Mouse (Mus musculus) stomach, postnatal 0 days (tissue): ENCODE measurements around the gene Kpnb1. TPM values are rescaled to one million over a fixed set of nuclear protein-coding genes. Genes with fewer than 3 reads are reported as not detected.
A peak's percentile ranks its signal among the peaks of the same experiment; 100 is the strongest.

Source experiments
- ATAC-seq: fragments of 200-750 bp; cut with Nextera tagmentation; 2 replicates; pipeline ENCODE4 v1.8.0; 2017; ENCODE audit not compliant: low FRiP score, low TSS enrichment
- DNase-seq: peaks from one replicate; pipeline ENCODE4 v3.0.0-alpha.2; 2016; ENCODE audit warnings: low spot score
- H3K27ac ChIP-seq: fragments of 300-500 bp; sonication (generic); replicated peaks from 2 replicates; pipeline ENCODE4 v1.5.1; 2014; ENCODE audit warnings: mild to moderate bottlenecking, control low read depth
- H3K27me3 ChIP-seq: fragments of 300-500 bp; sonication (generic); 2 replicates; pipeline ENCODE4 v1.6.1; 2014; ENCODE audit warnings: low read length; ENCODE audit not compliant: control insufficient read depth, insufficient read depth
- H3K36me3 ChIP-seq: fragments of 300-500 bp; sonication (generic); 2 replicates; pipeline ENCODE4 v1.6.1; 2014; ENCODE audit warnings: low read length, mixed read lengths; ENCODE audit not compliant: control insufficient read depth, insufficient read depth
- H3K4me1 ChIP-seq: fragments of 300-500 bp; sonication (generic); replicated peaks from 2 replicates; pipeline ENCODE4 v1.6.1; 2014; ENCODE audit warnings: antibody characterized with exemption; ENCODE audit not compliant: control insufficient read depth, insufficient read depth
- H3K4me2 ChIP-seq: fragments of 300-500 bp; sonication (generic); replicated peaks from 2 replicates; pipeline ENCODE4 v1.6.1; 2014; ENCODE audit warnings: low read depth, mild to moderate bottlenecking, control low read depth, moderate library complexity
- H3K4me3 ChIP-seq: fragments of 300-500 bp; sonication (generic); 2 replicates; pipeline ENCODE4 v1.5.1; 2014; ENCODE audit warnings: low read depth, low read length, control low read depth
- H3K9ac ChIP-seq: fragments of 300-500 bp; sonication (generic); 2 replicates; pipeline ENCODE4 v1.6.1; 2014; ENCODE audit warnings: mild to moderate bottlenecking, low read length, control low read depth, mixed read lengths
- H3K9me3 ChIP-seq: fragments of 300-500 bp; sonication (generic); 2 replicates; pipeline ENCODE4 v1.6.1; 2016; ENCODE audit warnings: low read length; ENCODE audit not compliant: control insufficient read depth
- CTCF ChIP-seq: IDR thresholded peaks from 2 replicates; pipeline ENCODE4 v1.5.1; 2016; ENCODE audit warnings: antibody characterized with exemption, low read depth, mild to moderate bottlenecking, moderate library complexity
- EP300 ChIP-seq: optimal IDR thresholded peaks from 2 replicates; pipeline ENCODE3; 2016; ENCODE audit warnings: antibody characterized with exemption
- WGBS: fragments of 180-500 bp; shearing (Covaris S2); extraction: QIAGEN DNeasy Blood & Tissue Kit; methylation state at CpG from one replicate; pipeline ENCODE4 v1.1.7; 2014; 5-methylcytosine and 5-hydroxymethylcytosine counted together
- polyA plus RNA-seq: library from polyadenylated mRNA; unstranded; fragments of >200 nt; fragmentation: Nextera tagmentation; extraction: Ambion mirVana; gene quantifications from 2 replicates; pipeline ENCODE4 v1.2.1, GENCODE M21; 2015

Kpnb1 gene
- polyA plus RNA-seq, 1 experiment from 2014 or later, result 19.2 TPM

DNA sequence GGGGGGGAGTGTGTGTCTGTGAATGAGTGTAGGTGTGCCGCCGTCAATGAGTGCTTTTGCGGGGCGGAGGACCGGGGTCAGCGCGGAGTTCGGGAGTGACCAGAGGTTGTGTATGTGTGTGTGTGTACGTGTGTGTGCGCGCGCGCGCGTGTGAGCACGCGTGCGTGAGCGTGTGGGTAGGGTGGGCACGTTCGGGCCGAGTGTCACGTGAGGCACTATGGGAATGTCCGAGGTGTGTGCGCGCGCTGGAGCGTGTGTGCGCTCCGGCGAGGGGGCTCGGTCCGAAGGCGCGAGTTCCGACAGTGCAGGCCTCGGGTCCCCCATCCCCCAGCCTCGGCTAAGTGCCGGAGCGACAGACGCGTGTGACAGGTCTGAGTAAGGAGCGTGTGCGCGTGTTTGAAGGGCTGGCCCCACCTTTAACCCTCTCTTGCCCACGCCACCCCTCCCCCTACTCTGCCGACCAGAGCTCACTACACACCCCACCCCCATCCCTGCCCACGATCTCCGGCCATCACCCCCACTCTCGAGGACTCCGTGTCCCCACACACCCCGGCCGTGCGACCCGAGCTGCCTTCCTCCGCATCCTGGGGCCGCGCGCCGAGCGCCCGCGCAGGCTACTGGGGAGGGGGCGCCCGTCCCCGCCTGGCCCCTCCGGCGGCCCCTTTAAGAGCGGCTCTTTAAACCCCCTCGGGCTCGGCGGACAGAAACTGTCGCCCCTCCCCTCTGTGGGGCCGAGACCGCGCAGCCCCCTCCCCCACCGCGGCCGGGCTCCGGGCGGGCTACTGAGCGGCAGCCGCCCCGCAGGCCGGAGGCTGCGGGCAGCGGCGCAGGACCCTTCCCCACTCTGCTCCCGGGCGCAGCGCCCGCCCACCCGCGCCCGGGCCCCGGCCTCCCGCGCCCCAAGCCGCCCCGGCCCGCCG is 37.0 kb downstream of the Kpnb1 start:
- Histone ChIP-seq H3K9me3 (no peaks in the 10 kb centered on the region), H3K27ac (peak overlapping the region; percentile 77), H3K9ac (peak overlapping the region; percentile 63), H3K4me1 (peaks cover 2% of the 10 kb centered on the region; the same call in 1 of the 2 replicates), H3K27me3 (no peaks in the 10 kb centered on the region), H3K4me3 (peak overlapping the region; percentile 72), H3K36me3 (no peaks in the 10 kb centered on the region), H3K4me2 (peak overlapping the region; percentile 92)
- TF ChIP-seq EP300 (no peak), CTCF (no peak)
- ATAC-seq (peak; percentile 59), DNase-seq (peak; percentile 48)
- WGBS, result under 1% methylated on average over 75 of the region's 102 CpGs

GRCm38 (mm10) chr11:97149995-97150410 is 37.7 kb downstream of the Kpnb1 start:
- Histone ChIP-seq H3K27me3 (no peaks in the 10 kb centered on the region), H3K27ac (peak overlapping the region; percentile 77), H3K9ac (0 out of 2 replicates have a peak overlapping the region, but pooled peaks have one; percentile 63), H3K4me2 (peak overlapping the region; percentile 92), H3K36me3 (no peaks in the 10 kb centered on the region), H3K9me3 (no peaks in the 10 kb centered on the region), H3K4me3 (peak overlapping the region; percentile 72), H3K4me1 (peaks cover 2% of the 10 kb centered on the region; the same call in 1 of the 2 replicates)
- DNase-seq (peak; percentile 51), ATAC-seq (peak; percentile 6)
- TF ChIP-seq EP300, result no peak
- TF ChIP-seq CTCF, result 0 out of 2 replicates have a peak, but pooled peaks have one; percentile 1
- 3% methylated on average over 14 of the region's 14 CpGs for WGBS

DNA sequence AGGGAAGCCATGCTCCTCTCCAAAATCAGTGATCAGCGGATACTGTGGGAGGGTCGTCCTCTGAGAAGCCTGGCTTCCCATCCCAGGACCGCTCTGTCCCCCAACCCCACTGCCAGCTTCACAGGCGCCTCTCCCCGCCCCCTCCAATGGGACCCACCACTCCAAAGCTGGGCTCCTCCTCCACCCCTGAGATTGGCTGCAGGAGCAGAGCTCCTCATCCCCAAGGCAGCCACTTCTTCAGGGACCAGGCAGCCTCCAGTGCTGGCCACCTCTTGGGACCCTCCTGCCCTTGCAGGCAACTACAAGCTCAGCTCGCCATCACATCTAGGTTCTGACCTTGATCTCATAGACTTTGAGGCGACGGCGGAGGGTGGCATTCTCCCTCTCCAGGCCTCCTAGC is 38.7 kb downstream of the Kpnb1 start:
- H3K4me2 ChIP-seq, result peak overlapping the region; percentile 92; the same call in 1 of the 2 replicates
- no peaks in the 10 kb centered on the region for H3K9me3 ChIP-seq
- peak overlapping the region; percentile 72; the same call in 1 of the 2 replicates for H3K4me3 ChIP-seq
- peak; percentile 12 for DNase-seq
- 53% methylated on average over 9 of the region's 9 CpGs for WGBS
- TF ChIP-seq EP300 (no peak), CTCF (no peak)
- H3K27me3 ChIP-seq, result no peaks in the 10 kb centered on the region
- ATAC-seq, result no peak
- peaks cover 2% of the 10 kb centered on the region; the same call in 1 of the 2 replicates for H3K4me1 ChIP-seq
- H3K27ac ChIP-seq, result 0 out of 2 replicates have a peak overlapping the region, but pooled peaks have one; percentile 77
- no peak overlapping the region for H3K9ac ChIP-seq
- H3K36me3 ChIP-seq, result no peaks in the 10 kb centered on the region

DNA sequence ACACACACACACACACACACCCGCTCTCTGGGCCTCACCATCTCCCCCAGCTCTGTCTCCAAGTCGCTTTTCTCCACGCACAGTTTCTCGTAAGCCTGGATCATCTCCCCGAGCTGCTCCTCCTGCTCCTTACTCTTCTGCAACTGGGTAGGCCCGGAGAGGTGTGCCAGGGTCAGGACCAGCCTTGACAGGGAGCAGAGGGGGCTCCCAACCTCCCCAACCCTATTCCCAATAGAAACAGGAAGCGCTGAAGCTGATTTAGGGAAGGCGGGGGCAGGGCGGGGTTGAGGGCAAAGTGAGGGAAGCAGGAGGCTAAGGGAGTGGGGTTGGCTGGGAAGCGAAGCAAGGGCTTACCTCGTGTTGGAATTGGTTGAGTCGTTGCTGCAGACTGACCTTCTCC is 39.1 kb downstream of the Kpnb1 start:
- H3K4me1 ChIP-seq, result peaks cover 2% of the 10 kb centered on the region; the same call in 1 of the 2 replicates
- WGBS, result 37% methylated on average over 12 of the region's 12 CpGs
- H3K4me2 ChIP-seq, result peak overlapping the region; percentile 23; the same call in 1 of the 2 replicates
- ATAC-seq (no peak), DNase-seq (peak; percentile 13)
- no peak for TF ChIP-seq CTCF
- H3K36me3 ChIP-seq, result no peaks in the 10 kb centered on the region
- H3K27me3 ChIP-seq, result no peaks in the 10 kb centered on the region
- H3K27ac ChIP-seq, result no peak overlapping the region
- H3K9me3 ChIP-seq, result no peaks in the 10 kb centered on the region
- H3K9ac ChIP-seq, result peak overlapping the region; percentile 1; the same call in 1 of the 2 replicates
- H3K4me3 ChIP-seq, result no peak overlapping the region

DNA sequence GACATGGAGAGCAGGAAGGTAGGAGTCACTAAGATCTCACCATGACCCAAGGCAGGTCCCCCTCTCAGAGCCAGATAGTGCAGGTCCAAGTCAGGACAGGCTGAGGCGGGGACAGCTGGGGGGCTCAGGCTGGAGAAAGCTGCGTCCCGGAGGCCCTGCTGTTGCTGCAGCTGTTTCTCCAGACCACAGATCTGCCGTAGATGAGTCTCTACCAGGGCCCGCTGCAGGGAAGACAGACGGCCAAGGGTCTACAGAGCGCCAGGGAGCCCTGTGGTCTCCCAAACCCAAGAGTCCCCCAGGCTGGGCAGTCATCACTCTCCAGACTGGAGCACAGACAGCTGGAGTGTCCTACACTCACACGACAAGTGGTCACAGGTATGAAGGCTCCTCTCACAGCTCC is 40.3 kb downstream of the Kpnb1 start:
- Histone ChIP-seq H3K36me3 (no peaks in the 10 kb centered on the region), H3K4me2 (no peak overlapping the region), H3K4me1 (0 out of 2 replicates have a peak, but pooled peaks cover 2% of the 10 kb centered on the region), H3K9me3 (no peaks in the 10 kb centered on the region), H3K4me3 (no peak overlapping the region), H3K27ac (no peak overlapping the region), H3K9ac (no peak overlapping the region), H3K27me3 (no peaks in the 10 kb centered on the region)
- no peak for TF ChIP-seq CTCF
- no peak for TF ChIP-seq EP300
- ATAC-seq (no peak), DNase-seq (peak; percentile 16)
- WGBS, result 88% methylated on average over 8 of the region's 8 CpGs
